Mouse (Mus musculus) liver, embryonic 14.5 days (tissue): ENCODE measurements at regions not wholly inside any gene's neighbourhood (a gene's known extent, or its start where the extent isn't known, plus 50 kb on each side); places are given as distances from the start of the nearest gene placed in this dataset.

Experiments
- ATAC-seq: fragments of 200-750 bp; cut with Nextera tagmentation; 2 replicates; pipeline ENCODE4 v1.8.0; 2017; ENCODE audit warnings: moderate number of reproducible peaks, mild to moderate bottlenecking, moderate library complexity; ENCODE audit not compliant: insufficient read depth
- DNase-seq, 3 experiments: peaks; one replicate each; pipeline ENCODE4 v3.0.0-alpha.2; 2012 to 2013; ENCODE audit warnings: low read depth in 3 of 3, low spot score in 3 of 3
- H3K27ac ChIP-seq: fragments of 300-500 bp; sonication (generic); 2 replicates; pipeline ENCODE4 v1.5.1; 2014; ENCODE audit warnings: moderate library complexity, mild to moderate bottlenecking, control low read depth, inconsistent platforms
- H3K27me3 ChIP-seq: fragments of 300-500 bp; sonication (generic); 2 replicates; pipeline ENCODE4 v1.6.1; 2014; ENCODE audit warnings: mild to moderate bottlenecking, low read length, moderate library complexity; ENCODE audit not compliant: control insufficient read depth, insufficient read depth
- H3K36me3 ChIP-seq: fragments of 300-500 bp; sonication (generic); replicated peaks from 2 replicates; pipeline ENCODE4 v1.6.1; 2014; ENCODE audit warnings: low read depth; ENCODE audit not compliant: control insufficient read depth, insufficient read depth
- H3K4me1 ChIP-seq, 2 experiments: fragments of 200-500 bp in 1 of 2; fragments of 300-500 bp in 1 of 2; sonication (generic) in 1 of 2; replicated peaks; 2 replicates each; pipeline ENCODE4 v1.6.1; 2012 to 2014; ENCODE audit warnings: antibody characterized with exemption in 1 of 2, inconsistent platforms in 1 of 2, low read length in 1 of 2; ENCODE audit not compliant: control insufficient read depth in 2 of 2, insufficient read depth in 2 of 2
- H3K4me2 ChIP-seq: fragments of 300-500 bp; sonication (generic); 2 replicates; pipeline ENCODE4 v1.6.1; 2014; ENCODE audit warnings: low read depth, mild to moderate bottlenecking, control low read depth, moderate library complexity
- H3K4me3 ChIP-seq, 2 experiments: fragments of 200-500 bp in 1 of 2; fragments of 300-500 bp in 1 of 2; sonication (generic) in 1 of 2; 2 replicates each; pipeline ENCODE4 v1.5.1; 2012 to 2014; ENCODE audit warnings: low read depth in 2 of 2, low read length in 2 of 2, mild to moderate bottlenecking in 2 of 2, control low read depth in 1 of 2, inconsistent platforms in 1 of 2, moderate library complexity in 1 of 2; ENCODE audit not compliant: insufficient read depth in 1 of 2
- H3K9ac ChIP-seq: fragments of 300-500 bp; sonication (generic); replicated peaks from 2 replicates; pipeline ENCODE4 v1.6.1; 2014; ENCODE audit warnings: mild to moderate bottlenecking, control low read depth, moderate library complexity
- H3K9me3 ChIP-seq: fragments of 300-500 bp; sonication (generic); 2 replicates; pipeline ENCODE4 v1.6.1; 2016; ENCODE audit warnings: low read length, mixed read lengths; ENCODE audit not compliant: control insufficient read depth
- CTCF ChIP-seq: IDR thresholded peaks from 2 replicates; pipeline ENCODE4 v1.5.1; 2016; ENCODE audit warnings: antibody characterized with exemption, low read depth, control low read depth
- EP300 ChIP-seq: IDR thresholded peaks from 2 replicates; pipeline ENCODE4 v1.6.1; 2016; ENCODE audit warnings: antibody characterized with exemption, low read depth
- WGBS: fragments of 180-500 bp; shearing (Covaris S2); extraction: QIAGEN DNeasy Blood & Tissue Kit; methylation state at CpG from one replicate; pipeline ENCODE4 v1.1.7; 2014; ENCODE audit not compliant: insufficient replicate concordance; 5-methylcytosine and 5-hydroxymethylcytosine counted together

- Histone ChIP-seq H3K9me3 (no peaks in the 10 kb centered on the region), H3K36me3 (no peaks in the 10 kb centered on the region), H3K4me1 (no peaks in the 10 kb centered on the region), H3K9ac (no peak overlapping the region), H3K27me3 (no peaks in the 10 kb centered on the region), H3K27ac (no peak overlapping the region), H3K4me3 (no peak overlapping the region), H3K4me2 (no peak overlapping the region)
- no peak for ATAC-seq
- 65% methylated on average over 1 of the region's 1 CpGs for WGBS
- DNase-seq: no peak
- no peak for TF ChIP-seq EP300
- TF ChIP-seq CTCF: no peak
Observed at GRCm38 (mm10) chr2:178854012-178854411, 423.7 kb downstream of the Cdh26 start.

DNA sequence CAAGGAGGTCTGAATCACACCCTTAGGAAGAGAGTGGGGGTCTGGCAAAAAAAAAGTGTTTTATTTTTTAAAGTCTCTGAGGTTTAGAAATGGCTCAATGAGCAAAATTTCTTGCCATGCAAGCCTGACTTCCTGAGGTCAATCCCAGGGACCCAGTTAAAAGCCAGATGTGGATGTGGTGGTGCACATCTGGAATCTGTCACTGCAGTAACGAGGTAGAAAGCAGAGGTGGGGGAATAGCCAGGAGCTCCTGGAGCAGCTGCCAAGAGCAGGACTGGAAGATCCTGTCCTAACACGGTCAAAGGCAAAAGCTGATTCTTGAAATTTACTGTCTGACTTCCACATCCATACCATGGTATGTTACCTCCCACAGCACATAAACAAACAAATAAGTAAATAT lies 424.4 kb downstream of the Cdh26 start:
- Histone ChIP-seq H3K36me3 (no peaks in the 10 kb centered on the region), H3K27me3 (no peaks in the 10 kb centered on the region), H3K4me3 (no peak overlapping the region), H3K27ac (no peak overlapping the region), H3K4me1 (no peaks in the 10 kb centered on the region), H3K9me3 (no peaks in the 10 kb centered on the region), H3K4me2 (no peak overlapping the region), H3K9ac (no peak overlapping the region)
- DNase-seq (no peak), ATAC-seq (no peak)
- 65% methylated on average over 2 of the region's 2 CpGs for WGBS
- no peak for TF ChIP-seq CTCF
- TF ChIP-seq EP300: no peak

- no peak for ATAC-seq
- Histone ChIP-seq H3K9me3 (no peaks in the 10 kb centered on the region), H3K4me1 (no peaks in the 10 kb centered on the region), H3K4me3 (no peak overlapping the region), H3K27me3 (no peaks in the 10 kb centered on the region), H3K9ac (no peak overlapping the region), H3K36me3 (no peaks in the 10 kb centered on the region), H3K4me2 (no peak overlapping the region), H3K27ac (no peak overlapping the region)
- TF ChIP-seq EP300: no peak
- TF ChIP-seq CTCF: no peak
- no peak for DNase-seq
Observed at GRCm38 (mm10) chr2:178862620-178863019, 432.3 kb downstream of the Cdh26 start.

- ATAC-seq (no peak), DNase-seq (no peak)
- 36% methylated on average over 3 of the region's 3 CpGs for WGBS
Observed at GRCm38 (mm10) chr2:178867086-178867485, 436.8 kb downstream of the Cdh26 start.

DNA sequence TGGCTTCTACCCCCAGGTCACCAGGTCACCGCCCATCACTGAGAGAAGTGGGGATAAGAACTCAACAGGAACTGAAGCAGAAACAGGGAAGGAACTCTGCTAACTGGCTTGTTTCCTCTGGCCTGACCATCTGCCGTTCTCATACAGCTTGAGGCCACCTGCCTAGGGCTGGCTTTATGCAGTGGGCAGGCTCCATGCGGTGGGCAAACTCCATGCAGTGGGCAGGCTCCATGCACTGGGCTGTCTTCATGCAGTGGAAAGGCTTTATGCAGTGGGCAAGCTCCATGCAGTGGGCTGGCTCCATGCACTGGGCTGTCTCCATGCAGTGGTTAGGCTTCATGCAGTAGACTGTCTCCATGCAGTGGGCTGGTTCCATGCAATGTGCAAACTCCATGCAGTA lies 438.8 kb downstream of the Cdh26 start:
- no peaks in the 10 kb centered on the region for H3K9me3 ChIP-seq
- H3K27ac ChIP-seq: no peak overlapping the region
- WGBS: 34% methylated on average over 3 of the region's 3 CpGs
- TF ChIP-seq EP300: no peak
- no peak for TF ChIP-seq CTCF
- no peaks in the 10 kb centered on the region for H3K36me3 ChIP-seq
- ATAC-seq: 0 out of 2 replicates have a peak, but pooled peaks have one; percentile 8
- H3K27me3 ChIP-seq: no peaks in the 10 kb centered on the region
- H3K9ac ChIP-seq: no peak overlapping the region
- DNase-seq: no peak
- H3K4me2 ChIP-seq: no peak overlapping the region
- no peak overlapping the region for H3K4me3 ChIP-seq
- no peaks in the 10 kb centered on the region for H3K4me1 ChIP-seq

More at GRCm38 (mm10) chr2:178867086-178867485, 436.8 kb downstream of the Cdh26 start:
- Histone ChIP-seq H3K27ac (no peak overlapping the region), H3K4me2 (no peak overlapping the region), H3K4me1 (no peaks in the 10 kb centered on the region), H3K4me3 (no peak overlapping the region), H3K9ac (no peak overlapping the region), H3K27me3 (no peaks in the 10 kb centered on the region), H3K36me3 (no peaks in the 10 kb centered on the region), H3K9me3 (no peaks in the 10 kb centered on the region)
- TF ChIP-seq CTCF (no peak), EP300 (no peak)
